Mouse (Mus musculus): ENCODE measurements around the gene Ccdc117.

DNA sequence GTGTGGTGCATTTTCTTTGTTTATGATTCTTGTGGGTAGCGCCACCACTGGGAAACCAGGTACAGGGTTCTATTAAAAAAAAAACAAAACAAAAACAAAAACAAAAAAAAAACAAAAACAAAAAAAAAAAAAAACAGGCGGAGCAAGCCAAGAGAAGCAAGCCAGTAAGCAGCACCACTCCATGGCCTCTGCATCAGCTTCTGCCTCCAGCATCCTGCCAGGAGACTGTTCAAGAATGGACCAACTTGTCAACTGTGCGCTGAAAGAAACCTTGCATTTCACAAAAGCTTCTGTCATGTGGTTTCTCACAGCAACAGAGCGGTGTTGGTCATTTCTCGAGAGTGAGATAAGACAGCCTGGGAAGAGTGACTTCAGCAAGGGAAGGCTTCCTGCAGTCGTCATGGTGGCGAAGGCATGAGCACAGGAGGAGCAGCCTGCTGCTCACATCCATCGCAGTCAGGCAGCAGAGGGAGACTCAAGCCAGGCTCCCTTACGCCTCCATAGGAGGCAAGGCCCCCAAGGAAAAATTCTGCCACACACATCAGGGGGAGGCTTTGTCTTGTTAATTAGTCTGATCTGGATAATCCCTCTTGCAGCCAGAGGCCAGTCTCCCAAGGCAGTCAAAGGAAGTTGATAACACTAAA is 20.8 kb upstream of the Ccdc117 start:
- TF ChIP-seq UBTF (IDR thresholded peaks at IDR 0.05; ENCODE audit: low read depth, low read length) (no peak), CTCF (conservative IDR thresholded peaks at IDR 0.05 in 1 of 2, IDR thresholded peaks at IDR 0.05 in 1 of 2; ENCODE audit: low read depth in 2 of 2, low read length in 2 of 2) (no peak), SIN3A (IDR thresholded peaks at IDR 0.05; ENCODE audit: low read length) (no peak)
